Mouse (Mus musculus): Measurements from ENCODE around the gene Utrn.

DNA sequence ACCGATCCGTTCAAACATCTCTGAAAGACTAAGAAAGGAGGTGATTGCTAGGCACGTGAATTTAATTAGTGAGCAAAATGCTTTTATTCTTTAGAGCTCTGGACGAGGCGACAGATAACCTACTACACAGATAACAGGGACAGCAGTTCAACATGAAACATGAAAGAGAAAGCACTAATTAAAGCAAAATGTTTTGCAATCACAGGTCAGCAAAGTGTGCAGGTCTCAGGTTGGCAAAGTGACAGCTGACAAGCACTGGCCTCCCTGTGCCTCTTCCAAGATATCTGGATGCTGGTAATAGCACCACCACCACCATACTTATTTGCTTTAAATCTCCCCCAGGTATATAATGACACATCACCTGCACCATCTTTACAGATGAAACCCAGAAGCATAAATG, 223.0 kb downstream of the Utrn start:
- TF ChIP-seq POLR2A (IDR thresholded peaks at IDR 0.05; ENCODE audit: insufficient read length, low read depth), result no peak
- TF ChIP-seq USF1 (IDR thresholded peaks at IDR 0.05; ENCODE audit: low read depth), result no peak
- no peak for TF ChIP-seq MYOD1 (IDR thresholded peaks at IDR 0.05; ENCODE audit: control insufficient read depth in 1 of 3, insufficient read length in 2 of 3, low read depth in 2 of 3)
- no peak for TF ChIP-seq SRF (IDR thresholded peaks at IDR 0.05; ENCODE audit: control insufficient read depth, insufficient read length, low read depth)
- no peak for TF ChIP-seq POLR2AphosphoS2 (IDR thresholded peaks at IDR 0.05; ENCODE audit: insufficient read length, low read depth)
- no peak for TF ChIP-seq TCF12 (IDR thresholded peaks at IDR 0.05; ENCODE audit: insufficient read depth, poor library complexity, severe bottlenecking)
- no peak for TF ChIP-seq E2F4 (IDR thresholded peaks at IDR 0.05; ENCODE audit: insufficient read depth)
- TF ChIP-seq MAX (IDR thresholded peaks at IDR 0.05; ENCODE audit: low read depth), result no peak
- no peak for TF ChIP-seq CEBPB (IDR thresholded peaks at IDR 0.05; ENCODE audit: insufficient read depth, poor library complexity, severe bottlenecking)
- TF ChIP-seq MYOG (IDR thresholded peaks at IDR 0.05; ENCODE audit: control insufficient read depth in 1 of 3, insufficient read depth in 1 of 3, insufficient read length in 2 of 3, low read depth in 2 of 3), result no peak
- no peak for TF ChIP-seq REST (IDR thresholded peaks at IDR 0.05; ENCODE audit: insufficient read depth, insufficient read length)
- no peak for TF ChIP-seq TCF3 (IDR thresholded peaks at IDR 0.05; ENCODE audit: insufficient read length, low read depth)

Data from myocyte (in vitro differentiated cells).